Mouse (Mus musculus) kidney, adult 8-10 months (tissue): Measurements from ENCODE around the gene Sugt1.

Experiments used
- DNase-seq, 2 experiments: peaks; one replicate each; pipeline ENCODE4 v3.0.0; 2022

The Sugt1 gene

GRCm38 (mm10) chr14:79677891-79678687 is 90.6 kb downstream of the Sugt1 start:
- DNase-seq: no peak

DNA sequence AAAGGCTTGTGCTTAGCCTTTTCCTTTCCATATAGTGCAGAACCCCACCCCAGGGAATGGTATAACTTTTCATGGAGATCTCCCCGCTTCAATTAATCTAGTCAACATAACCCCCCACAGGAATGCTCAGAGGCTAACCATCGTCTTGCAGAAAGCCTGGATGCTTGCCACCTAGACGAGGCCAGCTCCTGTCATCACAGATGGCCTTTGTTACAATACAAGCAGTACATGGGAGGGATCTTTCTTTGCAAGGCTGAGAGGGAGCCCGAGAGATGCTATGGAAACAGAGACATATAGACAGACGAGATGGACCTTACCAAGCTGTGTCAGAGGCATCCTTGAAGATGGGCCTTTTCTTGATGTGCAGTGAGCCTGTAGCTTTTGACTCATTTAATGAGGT is 93.2 kb downstream of the Sugt1 start:
- DNase-seq: no peak
